15 mouse cellular contexts compared by ENCODE assay signal in genomic region chr3:32347881-32348280, GRCm38 (mm10). TPM values are rescaled to one million over a fixed set of nuclear protein-coding genes. Genes with fewer than 3 reads are reported as not detected.
DNase-seq lines count a peak whose midpoint lies in the region; ATAC-seq lines count a peak whose summit lies in the region.
"Had no signal": no experiment of that assay in that cellular context is flagged by ENCODE, and none has a peak within 500 bp of the region (broad histone marks: within the 10 kb centered on the region; RNA-seq: fewer than 3 reads in every experiment).

No protein-coding gene starts in this region.

- no peak overlapping the region for H3K4me3 ChIP-seq in forebrain, embryonic 15.5 days
- H3K4me3 ChIP-seq in forebrain, embryonic 10.5 days: no peak overlapping the region
- H3K4me3 ChIP-seq: liver, embryonic 13.5 days had no signal

- no peaks in the 10 kb centered on the region for H3K9me3 ChIP-seq in forebrain, embryonic 15.5 days
- H3K9me3 ChIP-seq in forebrain, embryonic 10.5 days: no peaks in the 10 kb centered on the region
- H3K9me3 ChIP-seq: liver, embryonic 13.5 days had no signal

- H3K27ac ChIP-seq in forebrain, embryonic 15.5 days (replicated peaks): no peak overlapping the region
- H3K27ac ChIP-seq in forebrain, embryonic 10.5 days: no peak overlapping the region
- H3K27ac ChIP-seq: kidney, postnatal 0 days; liver, embryonic 13.5 days had no signal

- DNase-seq in forebrain, embryonic 10.5 days (ENCODE audit: extremely low spot score, low spot score): no peak
- DNase-seq in MN1 (ENCODE audit: low spot score): peak; percentile 52
- DNase-seq in layer of hippocampus, adult 11-12 months (ENCODE audit: low spot score): peak; percentile 77
- DNase-seq in left cerebral cortex, postnatal 14 days (ENCODE audit: low spot score in 2 of 2): peak; percentile 65 to 82
- DNase-seq in urinary bladder, postnatal 10 days (ENCODE audit: low spot score): no peak
- DNase-seq in thymus, postnatal 36 days: no peak
- DNase-seq in embryo, embryonic 10.5 days (ENCODE audit: low spot score): no peak
- DNase-seq: adrenal gland, postnatal 14 days; B cell, adult 2 months; cerebellum, adult 9-10 months; gastrocnemius, postnatal 14 days; heart, postnatal 36 days; liver, embryonic 13.5 days had no signal

- peaks cover 9% of the 10 kb centered on the region for H3K4me1 ChIP-seq in forebrain, embryonic 15.5 days
- no peaks in the 10 kb centered on the region for H3K4me1 ChIP-seq in forebrain, embryonic 10.5 days
- H3K4me1 ChIP-seq: liver, embryonic 13.5 days had no signal

- 43% methylated on average over 6 of the region's 6 CpGs for WGBS in forebrain, embryonic 15.5 days
- WGBS in forebrain, embryonic 10.5 days: 95% methylated on average over 6 of the region's 6 CpGs

- intact Hi-C loops in left cerebral cortex, postnatal 14 days (cut with DNase I): no loop called here

- H3K4me2 ChIP-seq in forebrain, embryonic 15.5 days (replicated peaks): no peak overlapping the region
- H3K4me2 ChIP-seq: liver, embryonic 13.5 days had no signal

- peaks cover 3% of the 10 kb centered on the region; the same call in 1 of the 2 replicates for H3K36me3 ChIP-seq in forebrain, embryonic 15.5 days
- H3K36me3 ChIP-seq in forebrain, embryonic 10.5 days (replicated peaks): peaks cover 39% of the 10 kb centered on the region
- H3K36me3 ChIP-seq: liver, embryonic 13.5 days had no signal

- peak; percentile 78 for ATAC-seq in forebrain, embryonic 15.5 days (replicated peaks)

- no peak overlapping the region for H3K9ac ChIP-seq in forebrain, embryonic 15.5 days (replicated peaks)
- H3K9ac ChIP-seq: liver, embryonic 13.5 days had no signal

- H3K27me3 ChIP-seq in forebrain, embryonic 15.5 days: no peaks in the 10 kb centered on the region
- H3K27me3 ChIP-seq in forebrain, embryonic 10.5 days (ENCODE audit: poor library complexity, severe bottlenecking): no peaks in the 10 kb centered on the region
- H3K27me3 ChIP-seq: liver, embryonic 13.5 days had no signal

RNA-seq across cellular contexts. Expression of gene Zmat3, which starts 17.9 kb away (rescaled TPM):
- polyA plus RNA-seq in forebrain, embryonic 15.5 days (2015; fragmentation: Nextera tagmentation; extraction: Ambion mirVana): 6.4 and 6.5 TPM in 2 replicates
- 7.5 and 8.2 TPM in 2 replicates for polyA plus RNA-seq in forebrain, embryonic 10.5 days (2016; fragmentation: Nextera tagmentation; extraction: Ambion mirVana)
- 100 to 1,000 TPM; 104 to 117 TPM for total RNA-seq in left cerebral cortex, postnatal 14 days (2021)

RNA-seq across cellular contexts. Expression of gene Pik3ca, which starts 49.6 kb away (rescaled TPM):
- polyA plus RNA-seq in forebrain, embryonic 15.5 days (2015; fragmentation: Nextera tagmentation; extraction: Ambion mirVana): 14.8 and 17.6 TPM in 2 replicates
- polyA plus RNA-seq in forebrain, embryonic 10.5 days (2016; fragmentation: Nextera tagmentation; extraction: Ambion mirVana): 5.0 and 8.0 TPM in 2 replicates
- total RNA-seq in left cerebral cortex, postnatal 14 days (2021): 10 to 100 TPM; 55.0 to 59.2 TPM

Comparison
In these comparisons a context has a peak if more than half of its experiments do, and no peak if none do; other contexts are left out.
1. DNase-seq: peak in MN1 (single experiment), layer of hippocampus, adult 11-12 months (single experiment) and left cerebral cortex, postnatal 14 days (2 of 2); none in forebrain, embryonic 10.5 days (single experiment), urinary bladder, postnatal 10 days (single experiment), thymus, postnatal 36 days (0 of 2) and embryo, embryonic 10.5 days (single experiment).